Mouse (Mus musculus) lung, adult 2 months (tissue): Measurements from ENCODE around the gene Slc25a47.

Source experiments
- CTCF ChIP-seq: fragments of 200-500 bp; IDR thresholded peaks from 2 replicates; pipeline ENCODE4 v1.5.1; 2011; ENCODE audit warnings: mild to moderate bottlenecking, low read length, control low read depth; ENCODE audit not compliant: insufficient read depth
- POLR2A ChIP-seq: fragments of 200-500 bp; IDR thresholded peaks from 2 replicates; pipeline ENCODE4 v1.6.1; 2011; ENCODE audit warnings: low read depth, mild to moderate bottlenecking, control low read depth, low read length, borderline replicate concordance; ENCODE audit errors: extremely low read depth

GRCm38 (mm10) chr12:108792546-108793452, 43.0 kb upstream of the Slc25a47 start, which contains the start of gene Yy1:
- TF ChIP-seq CTCF (no peak), POLR2A (peak; percentile 78; the same call in 1 of the 2 replicates)
